Mouse (Mus musculus): ENCODE measurements around the gene Rplp2. TPM values are rescaled to one million over a fixed set of nuclear protein-coding genes. Genes with fewer than 3 reads are reported as not detected.

Gene Rplp2
- 100 to 1,000 TPM; 666 to 909 TPM for total RNA-seq (2023)

GRCm38 (mm10) chr7:141447110-141447991 is at the start of gene Rplp2:
Rplp2 (plus strand) TSS chr7:141447370.

DNA sequence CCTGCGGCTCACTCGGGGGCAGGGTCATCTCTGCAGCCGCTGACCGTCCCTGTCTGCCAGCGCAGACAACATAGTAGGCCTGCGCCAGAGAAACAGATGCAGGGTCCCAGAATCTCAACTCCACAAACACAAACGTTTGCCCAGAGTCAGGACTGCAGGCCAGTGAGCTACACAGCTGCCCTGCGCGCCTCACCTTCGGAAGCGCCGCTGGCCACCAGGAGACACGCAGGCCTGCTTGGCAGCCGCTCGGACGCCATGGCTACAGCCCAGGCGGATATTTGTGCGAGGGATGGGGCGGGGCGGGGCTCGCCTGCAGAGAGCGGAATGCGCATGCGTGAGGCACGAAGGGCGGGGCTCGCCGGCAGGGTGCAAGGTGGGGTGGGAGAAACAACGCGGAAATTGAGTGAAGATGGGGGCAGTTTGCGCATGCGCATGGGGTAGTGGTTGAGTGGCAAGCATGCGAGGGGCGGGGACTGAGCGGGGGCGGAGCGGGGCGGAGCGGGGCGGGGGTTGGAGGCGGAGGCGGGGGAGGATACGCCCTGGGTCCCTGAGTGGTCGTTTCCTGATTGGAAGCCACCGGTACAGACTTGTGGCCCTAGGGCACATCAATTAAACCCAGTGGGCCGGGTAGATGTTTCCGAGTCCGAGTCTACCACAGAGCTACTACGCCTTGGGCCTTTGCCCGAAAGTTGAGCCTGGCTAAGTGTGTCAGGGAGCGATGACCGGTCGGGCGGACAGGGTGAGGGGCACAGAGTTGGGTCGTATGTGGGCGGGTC is 33.2 kb upstream of the Rplp2 start, which contains the start of gene Gatd1:
Gene Gatd1, minus strand, starts transcription at position 328 of the 776 bp plus-strand sequence.

DNA sequence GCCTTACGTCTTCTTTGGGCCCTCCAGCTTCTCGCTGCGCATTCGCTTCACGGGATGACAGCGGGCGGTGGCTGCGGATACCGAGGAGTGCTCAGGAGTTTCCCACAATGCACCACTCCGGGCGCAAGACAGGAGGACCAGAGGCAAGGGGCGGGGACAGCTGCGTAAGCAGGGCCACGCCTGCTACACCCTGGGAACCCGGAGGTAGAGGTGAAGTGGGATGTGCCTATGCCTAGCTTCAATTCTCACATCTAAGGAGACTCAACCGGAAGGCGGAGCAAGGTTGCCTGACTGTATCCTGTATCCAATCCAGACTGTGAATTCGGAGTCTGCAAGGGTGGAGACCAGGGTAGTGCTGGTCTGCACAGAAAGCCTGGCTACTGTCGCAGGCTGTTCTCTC is 17.9 kb upstream of the Rplp2 start, which contains the start of gene Cend1:
Gene Cend1, minus strand, starts transcription at position 182 of the 400 bp plus-strand sequence.

DNA sequence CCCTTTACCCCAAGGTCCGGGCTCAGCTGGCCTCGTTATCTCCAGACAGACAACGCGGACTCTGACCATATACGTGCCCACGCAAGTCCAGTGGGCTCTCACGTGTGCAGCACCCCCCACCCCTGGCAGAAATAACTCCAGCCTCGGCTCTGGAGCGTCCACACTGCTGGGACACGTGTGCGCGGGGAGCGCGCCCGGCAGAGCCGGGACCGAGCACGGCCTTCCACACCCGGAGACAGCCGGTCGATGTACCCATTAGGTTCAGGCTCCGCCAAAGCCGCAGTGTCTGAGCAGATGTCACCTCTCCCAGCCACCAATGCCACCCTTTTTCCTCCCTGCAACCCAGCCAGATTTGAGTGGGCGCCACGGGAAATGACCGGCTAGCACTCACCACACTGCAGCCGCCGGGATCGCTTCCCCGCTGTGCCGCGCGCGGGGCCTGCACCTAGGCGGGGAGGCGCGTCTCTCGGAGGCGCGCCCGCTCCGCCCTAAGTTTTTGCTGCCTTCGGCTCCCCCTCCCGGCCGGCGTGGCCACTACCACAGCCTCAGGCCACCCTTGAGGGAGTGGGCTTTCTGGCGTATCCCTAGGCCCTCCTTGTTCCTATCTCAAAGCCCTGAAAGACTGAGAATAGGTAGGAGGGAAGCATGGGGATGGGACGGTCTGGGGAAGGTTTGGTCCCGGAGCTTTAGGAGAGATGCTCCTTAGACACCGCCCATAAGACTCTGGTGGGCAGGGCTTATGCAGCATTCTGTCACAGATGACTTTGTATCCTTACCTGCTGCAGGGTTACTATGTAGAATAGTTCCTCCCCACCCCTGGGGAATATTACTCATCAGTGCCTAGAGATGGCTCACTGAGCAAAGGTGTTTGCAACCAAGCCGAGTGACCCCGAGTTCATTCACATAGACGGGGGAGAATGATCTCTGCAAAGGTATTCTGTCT is 9.7 kb upstream of the Rplp2 start, which contains the start of gene Slc25a22:
Gene Slc25a22, minus strand, starts transcription at position 715 of the 943 bp plus-strand sequence.

GRCm38 (mm10) chr7:141443828-141444237 is 3.3 kb upstream of the Rplp2 start, which contains the start of gene Pidd1:
Pidd1 (minus strand) TSS chr7:141444025.

DNA sequence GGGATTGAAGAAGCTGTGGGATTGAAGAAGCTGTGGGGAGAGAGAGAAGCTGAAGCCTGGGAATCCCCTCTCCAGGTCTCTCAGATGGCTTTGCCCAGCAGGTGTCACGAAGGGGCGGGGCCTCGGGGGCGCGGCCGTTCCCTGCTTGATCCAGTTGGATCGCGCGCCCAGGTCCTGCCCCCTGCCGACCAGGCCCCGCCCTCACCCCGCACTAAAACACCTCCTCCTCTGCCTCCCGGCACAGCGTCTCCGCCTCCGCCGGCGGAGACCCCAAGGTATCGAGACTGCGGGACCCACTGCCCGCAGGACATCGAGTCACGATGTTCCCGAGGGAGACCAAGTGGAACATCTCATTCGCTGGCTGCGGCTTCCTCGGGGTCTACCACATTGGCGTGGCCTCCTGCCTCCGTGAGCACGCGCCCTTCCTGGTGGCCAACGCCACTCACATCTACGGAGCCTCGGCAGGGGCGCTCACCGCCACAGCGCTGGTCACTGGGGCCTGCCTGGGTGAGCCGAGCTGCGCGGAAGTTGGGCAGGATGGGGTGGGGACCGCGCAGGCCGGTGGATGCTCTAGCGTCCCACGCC is 7.9 kb downstream of the Rplp2 start, which contains the start of gene Pnpla2:
Gene Pnpla2, plus strand, starts transcription at position 232 of the 585 bp plus-strand sequence.

GRCm38 (mm10) chr7:141460391-141461113 is 13.4 kb downstream of the Rplp2 start, which contains the start of gene Cracr2b:
Cracr2b (plus strand) TSS chr7:141461094.

DNA sequence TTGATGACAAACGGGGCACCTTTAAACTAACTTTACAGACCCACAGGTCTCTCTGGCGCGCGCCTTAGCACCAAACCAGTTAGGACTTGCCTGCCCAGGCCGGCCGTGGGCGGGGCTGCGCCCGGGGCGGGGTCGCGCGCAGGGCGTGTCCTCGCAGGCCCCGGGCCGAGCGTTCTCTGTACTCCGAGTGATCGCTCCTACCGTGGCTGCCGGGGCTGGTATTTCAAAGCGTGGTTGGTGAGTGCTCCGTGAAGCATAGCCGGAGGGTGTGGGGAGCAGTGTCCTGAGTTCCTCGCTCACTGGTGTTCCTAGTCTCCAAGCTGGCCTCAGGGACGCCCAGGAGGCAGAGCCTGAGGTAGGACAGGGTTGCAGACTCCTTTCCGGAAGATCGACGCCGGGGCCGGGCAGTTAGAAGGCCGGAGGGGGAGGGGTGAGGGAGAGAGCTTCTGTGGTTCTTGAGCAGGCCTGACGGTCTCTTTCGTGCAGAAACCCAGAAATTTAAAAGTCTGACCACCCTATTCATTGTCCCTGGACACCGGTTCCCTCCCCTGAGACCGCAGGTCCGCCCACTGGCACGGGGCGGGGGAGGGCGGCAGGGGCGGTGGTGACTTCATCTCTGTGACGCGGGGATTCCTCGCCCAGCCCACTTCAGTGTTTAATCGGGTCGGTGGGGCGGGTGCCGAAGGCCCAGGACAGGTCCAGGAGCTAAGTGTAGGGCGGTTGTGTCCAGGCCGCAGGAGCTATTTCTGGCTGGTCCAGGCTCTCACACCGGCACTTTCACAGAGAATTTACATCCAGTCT is 20.3 kb downstream of the Rplp2 start, which contains the start of gene Cd151:
Gene Cd151, plus strand, starts transcription at position 163 of the 801 bp plus-strand sequence.

DNA sequence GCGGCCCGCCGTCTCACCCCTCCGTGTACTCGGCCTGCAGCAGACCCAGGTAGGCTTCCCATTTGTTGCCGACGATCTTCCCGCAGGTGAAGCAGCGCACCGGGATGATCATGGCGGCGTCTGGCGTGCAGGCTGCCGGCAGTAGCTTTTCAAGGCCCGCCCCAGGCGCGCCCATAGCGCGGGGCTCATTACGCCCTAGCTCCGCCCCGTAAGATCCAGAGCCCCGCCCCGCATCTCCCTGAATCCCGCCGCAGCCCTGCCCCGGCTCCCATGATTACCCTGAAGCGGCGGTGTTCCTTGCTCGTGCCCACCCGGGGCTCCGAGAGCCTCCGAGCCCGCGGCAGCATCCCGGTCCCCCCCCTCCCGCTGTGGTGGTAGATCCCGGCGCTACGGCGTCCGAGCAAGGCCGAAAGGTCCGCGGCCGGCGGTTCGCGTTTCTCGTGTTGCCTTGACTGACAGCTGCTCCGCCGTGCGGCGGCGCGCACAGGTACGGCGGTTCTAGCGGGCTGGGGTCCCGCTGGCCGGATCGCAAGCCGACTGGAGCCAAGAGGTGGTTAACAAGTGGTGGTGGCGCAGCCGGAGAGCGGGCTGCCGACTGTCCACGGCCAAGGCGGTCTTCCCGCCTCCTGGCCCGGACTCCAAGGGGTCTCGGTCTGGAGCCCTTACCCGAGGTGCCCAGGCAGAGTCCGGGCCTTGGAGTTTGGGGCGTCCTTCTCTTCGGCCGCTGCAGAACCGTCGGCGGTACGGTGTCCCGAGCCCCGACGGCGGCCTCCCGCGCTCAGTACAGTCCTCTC is 28.0 kb downstream of the Rplp2 start, which contains the start of the genes Polr2l and Tspan4:
Gene Polr2l, minus strand, starts transcription at position 122 of the 794 bp plus-strand sequence.
Gene Tspan4, plus strand, starts transcription at position 230 of the 794 bp plus-strand sequence.

Other genes starting within 250 kb of the Rplp2 start
- gene Lmntd2, start 233.3 kb upstream of the Rplp2 start, total RNA-seq (2023) = under 1 TPM; 0.18 to 0.22 TPM
- gene Rassf7, start 231.5 kb upstream of the Rplp2 start, total RNA-seq (2023) = 1 to 10 TPM; 4.0 to 5.0 TPM
- 10 to 100 TPM; 77.4 to 85.4 TPM for gene Phrf1, start 218.6 kb upstream of the Rplp2 start, total RNA-seq (2023)
- 10 to 100 TPM; 27.7 to 35.2 TPM for gene Irf7, start 180.9 kb upstream of the Rplp2 start, total RNA-seq (2023)
- gene Cdhr5, start 170.6 kb upstream of the Rplp2 start, total RNA-seq (2023) = not detected
- not detected for gene Sct, start 168.2 kb upstream of the Rplp2 start, total RNA-seq (2023)
- gene Drd4, start 155.4 kb upstream of the Rplp2 start, total RNA-seq (2023) = not detected
- 10 to 100 TPM; 29.1 to 29.5 TPM for gene Deaf1, start 119.7 kb upstream of the Rplp2 start, total RNA-seq (2023)
- 10 to 100 TPM in 1 of 2 experiments, 1 to 10 TPM in 1; 9.5 to 10.8 TPM for gene Tmem80, start 119.6 kb upstream of the Rplp2 start, total RNA-seq (2023)
- gene Eps8l2, start 108.5 kb upstream of the Rplp2 start, total RNA-seq (2023) = under 1 TPM in 1 of 2 experiments, not detected in 1; 0.78 TPM
- gene Taldo1, start 55.2 kb upstream of the Rplp2 start, total RNA-seq (2023) = 100 to 1,000 TPM; 737 to 741 TPM
- gene Gatd1, start 33.2 kb upstream of the Rplp2 start, total RNA-seq (2023) = 10 to 100 TPM; 19.7 to 19.9 TPM
- not detected for gene Cend1, start 17.9 kb upstream of the Rplp2 start, total RNA-seq (2023)
- gene Slc25a22, start 9.5 kb upstream of the Rplp2 start, total RNA-seq (2023) = 10 to 100 TPM; 14.0 to 16.2 TPM
- 10 to 100 TPM in 1 of 2 experiments, 1 to 10 TPM in 1; 8.2 to 10.7 TPM for gene Pidd1, start 3.3 kb upstream of the Rplp2 start, total RNA-seq (2023)
- 100 to 1,000 TPM in 1 of 2 experiments, 10 to 100 TPM in 1; 90.8 to 112 TPM for gene Pnpla2, start 7.8 kb downstream of the Rplp2 start, total RNA-seq (2023)
- gene Cracr2b, start 13.7 kb downstream of the Rplp2 start, total RNA-seq (2023) = 1 to 10 TPM; 4.0 to 9.5 TPM
- 10 to 100 TPM; 12.0 to 15.6 TPM for gene Cd151, start 20.0 kb downstream of the Rplp2 start, total RNA-seq (2023)
- 10 to 100 TPM in 1 of 2 experiments, 1 to 10 TPM in 1; 8.9 to 11.4 TPM for gene Polr2l, start 27.8 kb downstream of the Rplp2 start, total RNA-seq (2023)
- 1 to 10 TPM; 2.2 to 3.7 TPM for gene Tspan4, start 27.9 kb downstream of the Rplp2 start, total RNA-seq (2023)
- gene Chid1, start 92.5 kb downstream of the Rplp2 start, total RNA-seq (2023) = 10 to 100 TPM; 14.7 to 26.4 TPM
- gene Ap2a2, start 114.8 kb downstream of the Rplp2 start, total RNA-seq (2023) = 10 to 100 TPM; 89.6 to 89.9 TPM
- gene Muc6, start 207.9 kb downstream of the Rplp2 start, total RNA-seq (2023) = under 1 TPM; 0.11 to 0.53 TPM
- under 1 TPM in 1 of 2 experiments, not detected in 1; 0.42 TPM for gene Muc2, start 243.0 kb downstream of the Rplp2 start, total RNA-seq (2023)

Data from neutrophil, adult 59 days (primary cell).